Mouse (Mus musculus) adrenal gland, postnatal 36 days (tissue): ENCODE results near the gene Asl. TPM values are rescaled to one million over a fixed set of nuclear protein-coding genes. Genes with fewer than 3 reads are reported as not detected.

ENCODE experiments used
- total RNA-seq, 2 experiments: library from RNA; stranded (reverse); gene quantifications; 2 replicates each; pipeline ENCODE4 v1.2.3; 2021

Asl gene
- total RNA-seq, 2 experiments from 2014 or later = 100.0 to 138 TPM

Other genes with a start within 250 kb of the Asl start
- gene Psph, start 241.8 kb downstream of the Asl start, total RNA-seq = 10 to 100 TPM; 20.1 to 27.0 TPM
- gene Sumf2, start 182.3 kb downstream of the Asl start, total RNA-seq = 10 to 100 TPM; 34.1 to 56.5 TPM
- gene Chchd2, start 141.8 kb downstream of the Asl start, total RNA-seq = 1,000 to 10,000 TPM; 1,014 to 1,053 TPM
- 1 to 10 TPM in 1 of 2 experiments, under 1 TPM in 1; 0.99 to 2.3 TPM for gene Zbed5, start 133.5 kb downstream of the Asl start, total RNA-seq
- gene Phkg1, start 130.7 kb downstream of the Asl start, total RNA-seq = 1 to 10 TPM; 1.4 to 4.3 TPM
- 1 to 10 TPM; 4.3 to 6.1 TPM for gene Nupr1l, start 120.7 kb downstream of the Asl start, total RNA-seq
- 10 to 100 TPM; 31.9 to 38.5 TPM for gene Vkorc1l1, start 87.3 kb downstream of the Asl start, total RNA-seq
- 10 to 100 TPM; 48.1 to 53.8 TPM for gene Gusb, start 26.2 kb downstream of the Asl start, total RNA-seq
- 10 to 100 TPM; 27.2 to 39.6 TPM for gene Crcp, start within 50 bp of the Asl start, total RNA-seq
- gene Tpst1, start 44.1 kb upstream of the Asl start, total RNA-seq = 10 to 100 TPM; 47.8 to 48.8 TPM
- gene Kctd7, start 115.6 kb upstream of the Asl start, total RNA-seq = 10 to 100 TPM in 1 of 2 experiments, 1 to 10 TPM in 1; 8.6 to 14.6 TPM
- 10 to 100 TPM; 39.3 to 47.9 TPM for gene Rabgef1, start 142.6 kb upstream of the Asl start, total RNA-seq
- 10 to 100 TPM; 68.0 to 74.2 TPM for gene Tmem248, start 187.8 kb upstream of the Asl start, total RNA-seq
- 100 to 1,000 TPM; 109 TPM for gene Sbds, start 226.3 kb upstream of the Asl start, total RNA-seq
- 10 to 100 TPM; 28.1 to 32.3 TPM for gene Tyw1, start 226.4 kb upstream of the Asl start, total RNA-seq